Mouse (Mus musculus) bone marrow macrophage, adult 2 months (primary cell): Measurements from ENCODE around the gene Lpcat3. TPM values are rescaled to one million over a fixed set of nuclear protein-coding genes. Genes with fewer than 3 reads are reported as not detected.

Source experiments
- H3K27ac ChIP-seq: 2 replicates; pipeline ENCODE4 v1.5.1; 2012; ENCODE audit warnings: low read depth, low read length; ENCODE audit not compliant: insufficient read depth
- H3K4me1 ChIP-seq: 2 replicates; pipeline ENCODE4 v1.6.1; 2012; ENCODE audit warnings: low read length; ENCODE audit not compliant: control insufficient read depth, insufficient read depth
- H3K4me3 ChIP-seq: 2 replicates; pipeline ENCODE4 v1.5.1; 2012; ENCODE audit warnings: mild to moderate bottlenecking, low read length, moderate library complexity; ENCODE audit not compliant: insufficient read depth
- CTCF ChIP-seq: IDR thresholded peaks from 2 replicates; pipeline ENCODE4 v1.5.1; 2012; ENCODE audit warnings: low read depth, mild to moderate bottlenecking, low read length, moderate library complexity
- POLR2A ChIP-seq: IDR thresholded peaks from 2 replicates; pipeline ENCODE4 v1.6.1; 2012; ENCODE audit warnings: mild to moderate bottlenecking, low read depth, low read length, borderline replicate concordance
- polyA plus RNA-seq: library from polyadenylated mRNA; stranded (reverse); fragments of >200 nt; gene quantifications from 2 replicates; pipeline ENCODE4 v1.2.4, GENCODE M21; 2012; ENCODE audit not compliant: missing spikeins, insufficient read depth, insufficient read length

The Lpcat3 gene
- polyA plus RNA-seq, 1 experiment, result 57.4 TPM

- TF ChIP-seq POLR2A (no peak), CTCF (peak; percentile 51)
- H3K4me1 ChIP-seq, result peaks cover 18% of the 10 kb centered on the region
- no peak overlapping the region for H3K27ac ChIP-seq
- no peak overlapping the region for H3K4me3 ChIP-seq
Measured at GRCm38 (mm10) chr6:124702784-124703103, 39.9 kb downstream of the Lpcat3 start.

- Histone ChIP-seq H3K4me3 (no peak overlapping the region), H3K4me1 (peaks cover 18% of the 10 kb centered on the region), H3K27ac (no peak overlapping the region)
- TF ChIP-seq CTCF (no peak), POLR2A (no peak)
Measured at GRCm38 (mm10) chr6:124703789-124704188, 41.0 kb downstream of the Lpcat3 start.

GRCm38 (mm10) chr6:124704417-124704816, 41.6 kb downstream of the Lpcat3 start:
- TF ChIP-seq POLR2A, result no peak
- no peak for TF ChIP-seq CTCF
- H3K27ac ChIP-seq, result no peak overlapping the region
- H3K4me1 ChIP-seq, result peaks cover 13% of the 10 kb centered on the region
- no peak overlapping the region for H3K4me3 ChIP-seq

- H3K4me3 ChIP-seq, result no peak overlapping the region
- peaks cover 9% of the 10 kb centered on the region; the same call in 1 of the 2 replicates for H3K4me1 ChIP-seq
- no peak overlapping the region for H3K27ac ChIP-seq
- TF ChIP-seq POLR2A, result no peak
- no peak for TF ChIP-seq CTCF
Measured at GRCm38 (mm10) chr6:124706061-124706627, 43.3 kb downstream of the Lpcat3 start.

- H3K4me1 ChIP-seq, result peaks cover 9% of the 10 kb centered on the region; the same call in 1 of the 2 replicates
- no peak overlapping the region for H3K27ac ChIP-seq
- TF ChIP-seq CTCF, result no peak
- no peak for TF ChIP-seq POLR2A
- H3K4me3 ChIP-seq, result no peak overlapping the region
Measured at GRCm38 (mm10) chr6:124708289-124708889, 45.6 kb downstream of the Lpcat3 start.

GRCm38 (mm10) chr6:124711824-124712782, 49.3 kb downstream of the Lpcat3 start, which contains the start of the genes Emg1 and Phb2:
Emg1 (minus strand) TSS chr6:124712178.
Phb2 (plus strand) TSS chr6:124712336.
- H3K27ac ChIP-seq, result peak within 1 kb of the TSS; percentile 76
- peak; percentile 18; the same call in 1 of the 2 replicates for TF ChIP-seq POLR2A
- no peak for TF ChIP-seq CTCF
- peak within 1 kb of the TSS; percentile 87 for H3K4me3 ChIP-seq
- H3K4me1 ChIP-seq, result peaks cover 15% of the 10 kb centered on the region

GRCm38 (mm10) chr6:124712918-124713317, 50.1 kb downstream of the Lpcat3 start:
- TF ChIP-seq CTCF (no peak), POLR2A (no peak)
- Histone ChIP-seq H3K27ac (peak overlapping the region; percentile 56), H3K4me1 (peaks cover 20% of the 10 kb centered on the region), H3K4me3 (peak overlapping the region; percentile 73)

- no peak overlapping the region for H3K4me3 ChIP-seq
Measured at GRCm38 (mm10) chr6:124716864-124717490, 54.1 kb downstream of the Lpcat3 start.

GRCm38 (mm10) chr6:124717968-124718367, 55.1 kb downstream of the Lpcat3 start:
- Histone ChIP-seq H3K4me3 (no peak overlapping the region), H3K4me1 (peaks cover 34% of the 10 kb centered on the region), H3K27ac (no peak overlapping the region)
- TF ChIP-seq POLR2A, result no peak
- no peak for TF ChIP-seq CTCF

More at GRCm38 (mm10) chr6:124716864-124717490, 54.1 kb downstream of the Lpcat3 start:
- TF ChIP-seq POLR2A (no peak), CTCF (peak; percentile 81)
- Histone ChIP-seq H3K4me1 (peaks cover 30% of the 10 kb centered on the region), H3K27ac (no peak overlapping the region)
